Mouse (Mus musculus): ENCODE measurements around the gene Igsf21. TPM values are rescaled to one million over a fixed set of nuclear protein-coding genes. Genes with fewer than 3 reads are reported as not detected.
A peak's percentile ranks its signal among the peaks of the same experiment; 100 is the strongest.

Gene Igsf21
- total RNA-seq, 2 experiments from 2014 or later: 7.0 to 9.8 TPM

DNA sequence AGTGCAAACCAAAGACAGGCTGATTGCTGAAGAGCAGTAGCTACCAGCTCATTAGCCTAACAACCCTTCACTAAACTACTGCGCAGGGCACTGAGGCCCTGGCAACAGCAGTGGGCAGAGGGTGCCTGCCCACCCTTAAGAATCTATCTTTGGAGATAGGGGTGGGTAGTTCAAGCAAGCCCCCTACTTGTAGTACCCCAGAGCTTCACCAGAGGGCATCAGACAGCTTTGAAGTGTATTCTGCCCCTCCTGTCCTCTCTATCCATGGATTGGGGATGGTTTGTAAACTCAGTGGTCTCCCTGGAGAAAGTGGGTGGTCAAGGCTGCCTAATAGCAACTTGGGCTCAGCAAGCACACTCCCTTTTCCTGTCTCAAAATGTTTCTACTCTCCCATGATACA lies 146.4 kb downstream of the Igsf21 start:
- peak; percentile 42 for DNase-seq

DNA sequence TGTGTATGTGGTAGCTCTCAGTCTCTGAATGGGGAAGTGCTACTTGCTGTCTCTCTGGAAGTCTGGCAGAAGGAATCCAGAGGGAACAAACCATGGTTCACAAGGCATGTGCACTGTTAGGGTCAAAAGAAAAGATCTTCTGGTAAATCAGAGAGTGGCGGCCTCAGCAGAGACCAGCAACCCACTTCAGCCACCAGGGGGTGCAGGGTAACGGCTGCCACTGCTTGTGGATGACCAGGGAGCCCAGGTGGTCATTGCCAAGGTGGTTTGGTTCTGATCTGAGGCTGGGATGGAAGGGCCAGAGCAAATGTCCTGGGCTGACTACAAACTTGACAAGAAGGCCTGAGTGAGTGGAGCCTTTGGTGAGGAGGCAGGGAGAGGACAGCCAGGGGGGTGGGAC lies 150.3 kb downstream of the Igsf21 start:
- no peak for DNase-seq

DNA sequence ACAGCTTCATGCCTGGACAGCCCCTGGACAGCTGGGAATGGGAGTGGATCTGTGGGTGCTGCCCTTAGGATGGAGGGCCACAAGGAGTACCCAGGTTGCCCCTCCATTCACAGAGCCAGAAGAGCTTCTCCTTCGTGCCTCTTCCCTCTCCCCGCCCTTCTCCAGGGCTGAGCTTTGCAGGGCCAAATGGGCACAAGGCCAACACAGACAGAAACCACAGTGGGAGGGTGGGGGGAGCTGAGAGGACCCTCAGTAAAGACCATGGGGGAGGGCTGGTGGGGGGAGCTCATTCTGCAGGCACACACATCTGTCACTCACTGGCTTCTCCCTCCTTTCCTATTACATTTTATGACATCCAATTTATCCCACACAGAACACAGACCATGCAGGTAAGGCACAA lies 151.7 kb downstream of the Igsf21 start:
- DNase-seq: no peak

DNA sequence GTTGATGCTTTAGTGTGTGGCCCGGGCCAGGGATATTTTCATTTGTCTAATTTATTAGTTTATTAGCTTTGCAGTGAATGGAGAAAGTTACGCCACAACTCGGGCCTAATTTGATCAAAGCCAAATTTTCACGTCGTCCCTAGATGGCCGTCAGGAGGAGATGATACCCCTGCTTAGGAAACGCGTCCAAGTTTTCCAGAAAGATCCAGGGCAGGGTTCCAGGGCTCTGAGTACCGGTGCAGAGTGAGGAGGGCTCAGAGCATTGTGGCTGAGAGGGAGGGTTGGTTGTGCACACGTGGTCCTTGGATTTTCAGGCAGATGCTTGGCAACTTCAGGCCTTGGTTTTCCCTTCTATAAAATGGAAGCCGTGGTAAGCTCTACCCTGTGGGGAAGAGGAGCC lies 154.2 kb downstream of the Igsf21 start:
- no peak for DNase-seq

DNA sequence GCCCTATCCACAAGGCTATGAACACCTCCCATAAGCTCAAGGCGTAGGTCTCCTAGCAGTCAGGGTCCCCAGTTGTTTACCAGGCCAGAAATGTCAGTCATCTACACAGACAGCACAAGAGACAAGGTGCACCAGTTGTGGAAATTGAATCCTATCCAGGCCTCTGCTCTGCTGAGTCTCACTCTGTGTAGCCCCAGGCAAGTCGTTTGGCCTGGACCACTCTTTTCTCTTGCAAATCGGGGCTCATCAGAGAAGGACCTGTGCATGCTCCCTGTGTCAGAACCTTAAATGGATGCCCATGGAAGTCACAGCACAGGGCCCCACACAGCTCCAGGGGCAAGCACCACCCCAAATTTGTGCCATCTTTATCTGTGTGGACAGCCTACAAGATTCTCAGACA lies 154.9 kb downstream of the Igsf21 start:
- no peak for DNase-seq

DNA sequence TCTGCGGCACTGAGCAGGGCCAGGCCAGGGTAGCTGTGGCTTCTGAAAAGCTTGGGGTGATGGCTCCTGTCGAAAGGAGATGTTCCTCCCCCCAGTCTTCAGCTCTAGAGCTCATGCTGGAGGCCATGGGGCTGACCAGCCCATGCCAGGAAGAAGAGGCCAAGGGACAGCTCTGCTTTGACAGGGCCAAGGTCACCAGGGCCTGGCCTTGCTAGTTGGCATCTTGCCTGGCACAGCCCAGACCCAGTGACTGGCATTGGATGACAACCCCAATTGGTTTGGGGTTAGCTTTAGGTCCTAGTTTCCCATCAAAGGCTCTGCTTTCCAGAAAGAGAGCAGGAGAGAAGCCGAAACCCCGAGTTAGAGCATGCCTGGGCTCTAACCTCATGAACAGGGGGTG lies 156.9 kb downstream of the Igsf21 start:
- peak; percentile 46 for DNase-seq

DNA sequence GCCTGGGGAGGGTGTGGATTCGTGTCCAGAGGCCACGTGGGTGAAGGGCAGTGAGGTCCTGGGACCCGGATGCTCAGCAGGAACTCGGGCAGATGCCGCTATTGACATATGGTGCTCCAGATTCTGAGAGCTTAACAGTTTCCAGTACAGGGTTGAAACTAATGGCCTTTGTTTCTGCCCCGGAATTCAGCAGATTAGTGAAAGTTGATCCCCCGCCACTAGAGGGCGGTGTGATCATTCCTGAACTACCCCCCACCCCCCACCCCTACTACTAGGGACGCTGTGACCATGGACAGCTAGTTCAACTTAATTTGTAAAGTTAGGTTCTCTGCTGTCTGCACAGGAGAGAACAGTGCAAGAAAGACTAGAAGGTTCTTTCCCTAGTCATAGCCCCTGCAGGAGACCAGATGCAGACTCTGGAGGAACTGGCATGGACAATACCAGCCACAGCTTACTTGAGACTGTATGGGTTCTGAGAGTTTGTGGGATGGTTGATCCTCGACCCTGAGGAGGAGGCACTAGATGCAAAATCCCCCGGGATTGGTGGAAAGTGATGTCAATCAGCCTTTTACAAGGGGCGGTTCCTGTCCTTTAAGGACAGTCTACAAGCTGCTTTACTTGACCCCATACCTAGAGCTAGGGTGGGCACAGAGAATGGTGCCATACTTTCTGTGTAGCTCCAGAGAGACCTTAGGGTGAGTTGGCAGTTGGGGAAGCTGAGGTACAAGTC lies 157.7 kb downstream of the Igsf21 start:
- DNase-seq: no peak

DNA sequence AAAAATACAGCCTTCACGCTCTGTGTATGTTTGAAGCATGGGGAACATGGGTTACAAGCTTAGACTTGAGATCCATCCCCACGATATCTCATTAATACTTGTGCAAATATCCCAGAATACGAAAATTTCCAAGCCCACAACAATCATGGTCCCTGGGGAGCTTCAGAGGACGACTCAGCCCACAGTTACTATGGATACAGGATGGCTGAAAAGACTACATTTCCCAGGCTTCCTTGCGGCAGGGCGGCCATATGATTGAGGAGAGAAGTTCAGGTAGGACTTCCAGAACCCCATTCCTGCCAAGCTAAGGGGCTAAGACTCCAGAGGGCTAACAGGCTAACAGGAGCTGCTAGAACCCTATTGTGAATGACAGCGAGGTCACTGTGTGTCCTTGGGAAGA lies 160.4 kb downstream of the Igsf21 start:
- DNase-seq: peak; percentile 27

DNA sequence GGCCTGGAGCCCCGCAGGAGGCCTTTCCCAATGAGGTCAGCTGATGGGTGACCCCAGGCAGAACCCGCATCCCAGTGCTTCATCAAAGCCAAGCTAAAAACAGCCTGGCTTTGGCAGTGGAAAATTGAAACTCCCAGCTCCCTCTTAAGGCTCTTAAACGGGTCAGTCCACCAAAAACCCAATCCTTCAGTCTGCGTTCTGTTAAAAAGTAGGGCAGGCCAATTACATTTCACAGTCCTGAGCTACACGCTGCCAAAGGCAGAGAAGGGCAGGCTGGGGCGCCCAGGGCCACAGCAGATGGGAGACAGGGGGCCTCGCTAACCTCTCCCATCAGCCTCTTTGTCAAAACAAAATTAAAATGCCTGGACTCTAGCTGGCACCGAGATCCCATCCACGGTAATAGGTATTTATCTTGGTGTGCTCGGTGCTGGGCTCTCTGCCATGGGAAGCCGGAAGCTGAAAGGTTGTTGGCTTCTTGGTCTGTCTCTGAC lies 162.0 kb downstream of the Igsf21 start:
- DNase-seq: peak; percentile 43

DNA sequence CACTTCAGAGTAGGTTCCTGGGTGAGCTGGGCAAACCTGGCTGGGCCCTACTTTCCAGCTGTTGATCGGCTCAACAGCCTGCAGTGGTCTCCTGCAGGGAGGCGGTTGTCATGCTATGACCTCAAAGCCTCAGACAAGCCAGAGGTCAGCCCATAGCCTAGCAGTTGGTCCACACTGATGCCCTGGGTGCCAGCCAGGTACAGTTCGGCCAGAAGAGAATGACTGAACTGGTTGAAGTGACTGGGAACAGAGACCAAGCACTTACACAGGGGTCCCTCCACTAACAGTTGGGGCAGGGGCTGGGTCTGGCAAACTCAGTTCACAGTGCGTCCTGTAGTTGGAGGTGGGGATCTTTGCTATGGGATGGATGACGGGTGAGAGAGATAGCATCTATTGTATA lies 162.5 kb downstream of the Igsf21 start:
- DNase-seq: no peak

DNA sequence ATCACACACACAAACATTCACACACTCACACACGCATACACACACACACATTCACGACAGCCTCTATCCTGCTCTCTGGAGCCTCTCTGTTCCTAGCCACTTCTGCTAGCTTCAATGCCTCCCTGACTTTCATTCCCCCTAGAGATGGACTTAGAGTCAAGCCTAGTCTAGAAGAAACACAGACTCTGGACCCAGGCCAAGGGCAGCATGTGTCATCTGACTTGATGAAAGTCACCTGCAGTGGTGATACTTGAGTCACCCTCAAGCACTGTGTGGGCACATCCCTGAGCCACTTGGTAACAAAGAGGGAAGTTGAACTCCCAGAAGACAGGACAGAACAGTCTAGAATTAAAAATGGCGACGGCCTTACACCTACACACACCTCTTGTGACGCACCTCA lies 168.2 kb downstream of the Igsf21 start:
- no peak for DNase-seq

DNA sequence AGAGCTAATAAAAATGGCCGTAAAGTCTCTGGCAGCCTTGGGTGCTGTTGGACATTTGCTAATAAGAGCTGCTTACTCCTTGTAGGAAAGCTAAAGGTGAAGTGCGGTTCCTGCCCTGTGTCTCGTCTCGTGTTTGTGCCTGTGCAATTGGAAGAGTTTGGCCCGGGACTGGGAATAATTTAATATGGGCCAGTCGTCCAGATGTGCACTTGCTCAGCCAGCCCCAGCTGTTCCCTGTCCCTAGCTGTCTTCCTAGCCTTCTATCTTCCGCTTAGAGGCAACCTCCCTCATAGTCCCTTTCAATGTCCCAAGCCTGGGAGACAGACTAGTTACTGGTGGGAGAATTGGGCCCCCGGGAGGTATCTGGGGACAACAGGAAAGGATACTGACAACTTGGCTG lies 169.0 kb downstream of the Igsf21 start:
- DNase-seq: no peak

DNA sequence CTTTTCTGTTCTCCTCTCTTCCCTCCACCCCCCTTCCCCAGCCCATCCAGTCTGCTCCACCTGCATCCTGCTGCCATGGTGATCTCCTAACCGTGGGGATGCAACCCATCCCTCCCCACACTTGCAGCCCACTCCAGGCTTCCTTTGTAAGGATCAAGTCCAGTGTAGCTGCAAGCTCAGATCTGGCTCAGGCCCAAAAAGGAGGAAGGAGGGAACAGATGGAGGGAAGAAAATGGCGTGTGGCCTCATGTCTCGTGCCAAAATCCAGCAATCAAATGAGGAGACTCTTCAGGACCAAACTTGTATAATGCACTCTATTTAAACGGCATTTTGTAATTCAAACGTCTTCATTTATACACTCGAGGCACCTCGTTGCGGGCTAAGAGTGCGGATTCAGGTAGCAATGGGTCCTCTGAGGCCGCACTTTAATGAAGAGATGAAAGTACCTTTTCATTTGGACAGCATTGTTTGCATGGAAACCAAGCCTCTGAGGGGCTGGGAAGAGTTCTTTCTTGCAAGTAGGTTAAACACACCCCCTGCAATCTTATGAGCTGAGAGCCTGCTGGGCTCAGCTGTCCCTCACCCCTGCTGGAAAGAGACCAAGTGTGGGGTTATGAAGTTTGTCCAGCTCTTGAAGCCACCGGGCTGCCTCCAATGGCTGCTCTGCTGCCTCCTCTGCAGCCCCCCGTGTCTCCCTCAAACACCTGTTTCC lies 169.6 kb downstream of the Igsf21 start:
- DNase-seq: no peak

DNA sequence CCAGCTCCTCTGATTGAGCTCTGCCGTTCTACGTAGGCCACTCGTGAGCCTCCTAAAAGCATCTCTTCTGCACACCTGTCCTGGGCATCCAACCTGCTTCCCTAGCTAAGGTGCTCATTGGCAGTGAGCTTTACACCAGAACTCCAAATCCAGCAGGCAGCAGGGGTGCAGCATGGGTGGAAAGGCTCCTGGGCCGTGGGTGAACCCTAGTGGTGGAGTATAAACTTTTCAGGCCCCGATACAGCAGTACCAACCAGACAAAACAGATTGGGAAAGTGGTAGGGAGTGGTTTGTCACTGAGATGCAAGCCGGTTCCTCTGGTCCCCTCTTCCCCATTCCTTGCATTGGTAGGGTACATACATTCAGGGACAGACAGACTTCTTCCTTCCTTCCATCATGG lies 170.2 kb downstream of the Igsf21 start:
- no peak for DNase-seq

DNA sequence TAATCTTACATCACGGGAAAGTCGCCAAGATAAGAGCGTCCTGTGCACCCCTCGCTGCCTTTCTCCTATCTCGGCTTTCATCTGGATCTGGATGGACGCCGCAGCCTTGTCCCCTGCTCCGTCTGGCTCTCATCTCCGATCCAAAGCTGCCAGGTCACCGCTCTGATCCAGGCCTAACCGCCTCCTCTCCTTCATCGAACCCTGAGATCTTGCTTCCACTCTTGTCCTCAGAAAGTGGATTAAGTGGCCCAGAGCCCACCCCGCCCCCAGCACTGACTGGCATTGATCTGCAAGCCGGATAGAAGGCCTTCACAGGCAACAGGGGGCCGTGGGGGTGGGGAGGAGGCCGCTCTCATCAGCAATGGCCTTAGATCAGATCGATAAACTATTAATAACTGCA lies 175.5 kb downstream of the Igsf21 start:
- peak; percentile 19 for DNase-seq

DNA sequence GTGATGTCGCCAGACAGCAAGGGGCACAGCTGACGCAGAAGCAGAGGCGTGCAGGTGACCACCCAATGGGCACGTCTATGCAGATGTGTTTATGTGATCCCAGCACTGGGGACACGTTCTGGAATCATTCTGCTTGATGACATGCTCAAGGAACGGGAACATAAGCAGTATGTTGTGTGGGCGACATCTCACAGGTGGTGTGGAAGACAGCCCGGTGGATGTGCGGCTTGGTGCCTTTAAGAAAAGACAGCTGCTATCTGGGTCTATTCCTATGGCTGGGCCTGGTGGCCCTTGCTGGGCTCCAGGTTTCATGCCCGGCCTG lies 176.3 kb downstream of the Igsf21 start:
- no peak for DNase-seq

DNA sequence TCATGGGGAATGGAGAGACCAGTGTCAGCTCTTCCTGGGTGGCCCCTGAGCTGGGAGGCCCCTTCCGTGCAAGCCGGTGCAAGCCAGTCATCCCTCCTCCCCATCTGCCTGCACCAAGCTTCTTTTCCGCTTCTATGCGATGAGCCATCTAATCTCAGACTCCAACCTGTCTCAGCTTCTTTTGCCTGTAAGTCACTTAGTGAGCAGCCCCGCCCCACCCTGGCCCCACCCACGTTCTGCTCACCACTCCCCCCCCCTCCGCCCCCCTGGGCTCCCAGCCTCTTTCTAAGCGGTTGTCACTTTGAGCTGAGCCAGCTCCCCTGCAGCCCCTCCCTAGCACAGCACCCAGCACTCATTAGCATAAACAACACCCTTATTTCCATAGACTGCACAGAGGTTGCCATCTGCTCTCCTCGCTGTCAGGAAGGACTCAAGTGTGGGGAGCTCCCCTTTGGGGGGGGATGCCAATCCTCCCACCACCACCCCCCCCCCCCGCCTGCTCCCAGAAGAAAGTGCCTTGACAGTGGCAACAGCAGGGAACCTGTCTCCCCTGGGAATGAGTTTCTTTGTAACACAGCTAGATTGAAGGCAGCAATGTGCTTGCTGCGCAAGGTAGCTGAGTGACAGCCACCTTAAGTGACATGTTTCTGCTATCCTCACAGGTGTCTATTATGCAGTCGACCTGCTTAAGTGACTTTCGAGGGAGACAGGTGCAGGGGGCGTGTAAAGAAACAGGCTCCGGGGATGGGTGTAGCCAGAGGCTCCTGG lies 176.8 kb downstream of the Igsf21 start:
- no peak for DNase-seq

DNA sequence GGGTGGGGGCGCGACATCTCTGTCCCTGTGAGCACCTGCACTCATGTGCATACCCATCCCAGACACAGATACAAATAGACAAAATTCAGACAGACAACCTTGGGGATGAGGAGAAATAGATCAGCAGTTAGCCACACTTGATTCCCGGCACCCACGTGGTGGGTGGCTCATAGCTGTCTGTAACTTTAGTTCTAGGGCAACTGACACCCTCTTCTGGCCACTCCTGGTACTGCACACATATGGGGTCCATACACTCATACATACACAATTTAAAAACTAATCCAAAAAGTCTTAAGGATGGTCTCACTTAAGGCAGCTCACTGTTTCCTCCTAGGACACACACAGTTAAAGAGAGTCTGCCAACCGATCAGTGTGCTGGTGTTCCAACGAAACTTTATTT lies 178.1 kb downstream of the Igsf21 start:
- DNase-seq: no peak

DNA sequence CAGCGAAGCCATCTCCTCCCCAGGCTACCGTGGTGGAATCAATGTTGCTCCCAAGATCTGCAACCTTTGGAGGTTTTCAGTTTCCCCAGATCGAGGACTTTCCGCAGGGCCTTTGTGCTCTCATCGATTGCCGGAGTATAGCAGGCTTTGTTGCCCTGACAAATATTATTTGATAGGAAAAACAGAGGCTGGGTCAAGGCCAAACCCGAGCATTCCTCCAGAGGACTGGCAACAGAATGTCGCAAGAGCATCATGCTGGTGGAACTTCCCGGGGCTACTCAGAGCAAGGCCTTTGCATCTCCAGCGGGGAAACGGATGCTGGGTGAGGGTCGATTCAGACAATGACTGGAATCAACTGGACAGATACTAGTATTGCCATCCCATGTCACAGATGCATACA lies 180.6 kb downstream of the Igsf21 start:
- DNase-seq: peak; percentile 52

DNA sequence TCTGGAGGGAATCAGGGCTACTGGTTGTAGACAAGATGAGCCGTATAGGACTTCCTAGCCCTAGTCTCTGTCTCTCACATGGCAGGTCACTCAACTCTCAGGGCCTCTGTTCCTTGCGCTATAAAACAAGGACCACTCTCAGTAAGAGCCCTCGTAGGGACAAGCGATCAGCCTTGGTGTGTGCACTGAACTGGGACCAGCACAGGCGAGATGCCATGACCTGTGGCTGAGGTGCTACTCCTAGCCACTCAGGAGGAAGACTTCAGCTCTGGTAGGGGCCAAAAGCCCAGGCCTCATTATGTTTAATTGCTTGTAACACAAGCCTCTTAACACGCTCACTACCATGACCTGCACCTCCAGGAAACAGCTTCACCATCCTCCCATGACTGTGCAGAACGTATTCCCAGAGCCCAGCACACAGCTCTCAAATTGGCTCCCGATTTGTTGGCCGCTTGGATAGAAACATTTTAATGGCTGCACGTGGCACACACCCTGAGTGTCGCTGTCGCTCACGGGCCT lies 183.4 kb downstream of the Igsf21 start:
- DNase-seq: no peak

DNA sequence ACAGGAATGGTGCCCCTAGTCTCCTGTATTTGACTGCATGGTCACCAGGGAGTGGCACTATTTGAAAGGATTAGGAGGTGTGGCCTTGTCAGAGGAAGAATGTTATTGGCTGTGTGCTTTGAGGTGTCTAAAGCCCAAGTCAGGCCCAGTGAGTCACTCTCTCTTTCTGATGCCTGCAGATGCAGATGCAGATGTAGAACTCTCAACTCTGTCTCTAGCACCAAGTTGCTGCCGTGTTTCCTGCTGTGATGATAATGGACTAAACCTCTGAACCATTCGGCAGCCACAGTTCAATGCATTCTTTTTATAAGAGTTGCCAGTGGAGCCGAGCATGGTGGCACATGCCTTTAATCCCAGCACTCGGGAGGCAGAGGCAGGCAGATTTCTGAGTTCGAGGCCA lies 186.3 kb downstream of the Igsf21 start:
- DNase-seq: no peak

DNA sequence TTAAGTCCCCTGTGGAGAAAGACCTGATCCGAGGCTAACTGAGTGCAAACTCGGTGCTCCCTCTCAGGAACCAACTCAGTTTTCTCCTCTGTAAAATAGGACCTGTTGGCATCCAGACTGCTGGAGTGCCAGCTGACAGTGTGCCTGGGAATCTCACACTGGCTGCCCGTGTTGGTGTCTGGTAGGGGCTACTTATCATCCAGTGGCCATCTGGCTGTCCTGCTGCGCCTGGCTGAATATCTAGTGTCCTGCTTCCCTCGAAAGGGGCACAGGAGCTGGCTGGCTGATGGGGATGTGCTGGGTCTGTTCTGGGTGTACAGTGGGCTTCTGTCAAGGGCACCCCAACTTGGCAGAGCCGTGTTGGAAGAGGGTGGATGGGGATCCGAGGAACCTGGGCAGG lies 193.5 kb downstream of the Igsf21 start:
- DNase-seq: no peak

DNA sequence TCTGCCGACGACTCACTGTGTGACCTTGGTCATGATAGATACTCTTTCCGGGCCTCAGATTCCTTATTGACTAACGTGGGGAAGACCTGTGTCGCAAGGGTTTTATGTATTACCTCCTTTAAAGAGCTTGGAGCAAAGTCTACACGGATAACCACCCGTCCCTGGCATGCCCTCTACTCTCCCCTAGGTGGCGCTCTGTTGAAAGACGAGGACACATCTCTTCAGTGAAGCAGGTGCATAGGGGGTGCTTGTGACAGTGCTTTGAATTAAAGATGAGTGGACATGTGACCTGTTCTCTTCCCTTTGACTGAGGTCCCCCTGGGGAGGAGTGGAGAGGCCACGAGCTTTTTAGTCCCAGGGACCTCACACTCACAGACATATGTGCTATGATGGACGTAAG lies 194.0 kb downstream of the Igsf21 start:
- DNase-seq: peak; percentile 53

Data from adrenal gland, postnatal 10 days (tissue).